Mouse (Mus musculus) cerebellum, postnatal 10 days (tissue): ENCODE data around the gene Mtch1.
"Not testable (repeated sequence)": the region's sequence is repeated elsewhere in the genome, so short reads cannot be mapped to it uniquely, and the experiment has no call there.

ENCODE experiments used
- DNase-seq, 2 experiments: peaks; one replicate each; pipeline ENCODE4 v3.0.0; 2021; ENCODE audit warnings: mixed read lengths in 2 of 2

The Mtch1 gene

DNA sequence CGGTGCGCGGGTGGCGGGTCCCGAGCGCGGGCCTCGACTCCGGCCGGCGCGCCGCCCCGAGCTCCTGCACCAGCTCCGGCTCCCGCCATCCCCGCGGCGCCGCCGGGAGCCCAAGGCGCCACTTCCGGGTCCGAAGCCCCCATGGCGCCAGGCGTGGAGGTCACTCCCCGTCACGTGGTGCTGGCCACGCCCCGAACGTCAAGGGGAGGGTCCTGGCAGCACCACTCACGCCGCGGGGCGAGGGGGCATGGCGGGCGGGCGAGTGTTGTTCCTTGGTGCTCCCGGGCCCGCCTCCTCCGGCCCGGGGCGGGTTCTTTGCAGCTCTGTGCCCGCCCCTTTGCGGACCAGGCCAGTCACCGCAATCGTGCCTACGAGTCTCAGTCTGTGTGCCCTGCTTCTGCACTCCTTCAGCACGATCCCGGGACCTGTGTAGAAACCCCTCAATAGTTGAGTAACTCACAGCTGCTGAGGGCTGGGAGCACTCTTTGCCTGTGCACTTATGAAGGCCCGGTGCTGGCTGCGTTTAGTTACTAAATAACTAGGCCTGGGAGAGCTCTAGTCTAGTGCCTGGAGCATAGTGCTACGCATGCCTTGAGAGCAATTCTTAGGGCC, at the start of gene Mtch1:
Gene Mtch1, minus strand, starts transcription at position 290 of the 612 bp plus-strand sequence.
- DNase-seq, result peak; percentile 99 to 100

DNA sequence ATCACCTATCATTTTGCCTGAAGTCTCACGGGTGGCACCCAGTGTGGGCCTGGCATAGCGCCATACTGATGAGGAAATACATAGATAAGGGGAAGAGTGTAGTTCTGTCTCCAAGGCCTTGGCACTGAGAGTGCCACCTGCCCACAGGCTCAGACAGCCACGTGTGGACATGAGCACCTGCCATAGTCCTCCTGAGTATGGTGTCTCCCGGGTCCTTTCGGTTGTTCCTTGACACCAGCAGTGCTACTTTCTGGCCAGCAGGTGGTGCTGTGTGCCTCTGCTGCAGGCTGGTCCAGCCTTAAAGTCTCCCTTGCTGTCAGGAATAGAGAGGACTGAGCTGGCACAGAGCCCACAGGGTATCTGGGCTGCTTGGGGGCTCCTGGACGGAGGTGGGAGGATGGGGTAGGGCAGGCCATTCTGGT, 49.1 kb upstream of the Mtch1 start:
- peak; percentile 92 to 93 for DNase-seq

DNA sequence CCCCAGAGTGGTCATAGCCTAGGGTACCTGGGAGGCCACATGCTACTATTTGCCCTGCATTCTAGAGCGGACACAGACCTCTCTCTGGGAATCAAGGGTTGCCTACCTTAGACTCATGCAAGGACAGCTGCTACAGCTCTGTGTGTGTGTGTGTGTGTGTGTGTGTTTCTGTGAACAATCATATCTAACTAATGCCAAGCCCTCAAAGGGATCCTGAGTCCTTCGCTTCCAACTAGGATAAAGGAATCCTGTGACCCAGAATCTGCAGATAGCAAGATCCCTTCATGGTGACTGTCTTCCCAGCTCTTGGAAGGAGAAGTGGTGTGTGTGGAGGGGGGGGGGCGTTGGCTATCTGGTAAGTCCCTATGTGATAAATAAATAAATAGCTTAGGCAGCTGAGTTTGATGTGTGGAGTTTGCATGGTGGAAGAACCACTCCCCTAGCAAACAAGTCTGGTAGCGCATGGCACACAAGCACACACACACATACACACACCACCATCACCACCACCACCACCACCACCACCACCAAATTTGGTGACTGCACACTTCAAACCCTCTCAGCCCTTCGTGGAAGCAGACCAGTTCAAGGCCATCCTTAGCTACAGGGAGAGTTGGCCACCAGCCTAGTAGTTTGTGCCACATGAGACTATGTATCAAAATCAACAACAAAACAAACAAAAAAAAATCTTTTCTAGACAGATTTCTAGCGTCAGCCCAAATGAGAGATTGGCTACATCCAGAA, 48.5 kb upstream of the Mtch1 start:
- DNase-seq, result no peak

DNA sequence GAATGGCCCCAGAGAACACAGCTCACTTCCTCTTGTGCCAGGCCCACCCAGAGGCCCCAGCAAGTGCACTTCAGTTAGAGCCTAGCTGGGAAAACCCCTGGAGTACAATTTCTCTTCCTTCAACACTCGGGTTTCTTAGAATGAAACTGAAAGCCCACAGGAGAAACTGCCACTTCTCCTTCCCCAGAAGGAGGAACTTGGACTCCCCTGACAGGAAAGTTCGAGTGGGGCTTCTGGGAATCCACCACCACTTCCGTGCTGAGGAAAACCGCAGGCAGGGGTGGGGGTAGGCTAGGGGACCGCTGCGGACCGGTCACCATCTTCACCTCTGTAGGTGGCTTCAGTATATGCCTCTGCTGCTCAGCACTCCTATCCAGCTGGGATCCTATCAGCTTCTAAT, 47.6 kb upstream of the Mtch1 start:
- DNase-seq, result no peak

DNA sequence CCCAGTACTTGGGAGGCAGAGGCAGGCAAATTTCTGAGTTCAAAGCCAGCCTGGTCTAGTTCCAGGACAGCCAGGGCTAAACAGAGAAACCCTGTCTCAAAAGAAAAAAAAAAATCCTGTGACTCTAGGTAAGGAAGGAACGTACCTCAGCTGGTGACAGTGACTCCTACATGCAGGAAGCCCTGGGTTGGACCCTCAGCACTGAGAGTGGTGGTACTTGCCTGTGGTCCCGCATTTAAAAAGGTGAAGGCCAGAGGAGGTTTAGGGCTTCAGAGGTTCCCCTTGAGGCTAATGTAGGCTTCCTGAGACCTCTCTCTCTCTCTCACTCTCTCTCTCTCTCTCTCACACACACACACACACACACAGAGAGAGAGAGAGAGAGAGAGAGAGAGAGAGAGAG, 47.0 kb upstream of the Mtch1 start:
- DNase-seq, result not testable (repeated sequence)

DNA sequence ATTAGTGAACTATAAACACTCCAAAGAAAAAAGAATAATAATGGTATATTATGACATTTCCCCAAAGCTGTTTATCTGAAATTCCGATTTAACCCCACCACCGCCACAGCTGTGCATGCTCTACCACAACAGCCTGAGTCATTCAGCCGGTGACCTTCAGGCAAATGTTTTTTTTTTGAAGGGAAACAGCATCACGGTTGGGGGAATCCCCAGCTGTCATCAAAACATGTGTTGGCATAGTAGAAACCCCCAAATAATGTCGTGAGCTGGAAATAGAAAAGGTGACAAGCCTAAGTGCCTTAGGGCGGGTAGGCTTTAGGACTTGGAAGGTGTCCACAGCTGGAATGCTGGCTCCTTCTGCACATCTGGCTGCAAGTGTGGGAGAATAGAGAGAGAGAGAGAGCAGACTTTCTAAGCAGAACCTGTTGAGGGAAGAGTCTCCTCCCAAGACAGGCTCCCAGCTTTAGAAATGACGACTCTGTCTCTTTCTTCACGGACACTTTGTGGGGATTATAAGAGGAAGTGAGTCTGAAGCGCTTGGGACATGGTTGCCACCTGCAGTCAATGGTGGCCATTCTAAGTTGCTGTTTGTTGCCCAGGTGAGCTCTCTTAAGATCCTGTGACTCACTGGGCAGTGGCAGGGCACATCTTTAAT, 46.5 kb upstream of the Mtch1 start:
- no peak for DNase-seq

DNA sequence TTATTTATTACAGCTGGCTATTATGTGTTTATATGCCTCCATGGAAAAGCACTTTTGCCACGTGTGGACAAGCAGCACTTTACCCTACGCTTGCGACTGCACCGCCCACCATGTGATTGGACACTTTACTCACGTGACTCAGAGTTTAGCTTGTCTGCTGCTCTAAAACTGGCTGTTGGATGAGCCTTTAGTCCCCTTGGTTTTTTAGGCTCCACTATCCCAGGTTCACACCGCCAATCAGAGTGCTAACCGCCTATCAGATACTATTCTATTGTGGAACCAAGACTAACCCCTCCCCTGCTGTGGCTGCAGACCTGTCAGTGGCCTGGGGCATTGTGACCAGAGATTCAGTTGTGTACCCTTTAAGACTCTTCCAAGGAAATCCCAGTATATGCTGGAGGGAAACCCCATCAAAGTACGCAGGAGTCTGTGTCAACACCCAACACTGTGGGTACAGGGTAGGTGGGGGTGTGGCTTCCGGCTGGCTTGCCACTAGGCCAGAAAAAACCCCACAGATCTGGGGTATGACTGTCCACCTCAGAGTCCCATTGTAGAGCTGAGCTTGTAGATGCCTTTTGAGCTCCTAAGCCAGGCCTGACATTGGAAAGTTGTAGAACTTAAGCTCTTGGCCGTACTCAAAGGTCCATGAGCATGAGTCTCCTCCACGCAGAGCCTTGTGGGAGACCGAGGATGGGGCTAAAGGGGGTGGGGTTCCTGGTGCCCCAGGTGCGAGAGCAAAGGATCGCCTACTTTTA, 45.8 kb upstream of the Mtch1 start:
- no peak for DNase-seq

DNA sequence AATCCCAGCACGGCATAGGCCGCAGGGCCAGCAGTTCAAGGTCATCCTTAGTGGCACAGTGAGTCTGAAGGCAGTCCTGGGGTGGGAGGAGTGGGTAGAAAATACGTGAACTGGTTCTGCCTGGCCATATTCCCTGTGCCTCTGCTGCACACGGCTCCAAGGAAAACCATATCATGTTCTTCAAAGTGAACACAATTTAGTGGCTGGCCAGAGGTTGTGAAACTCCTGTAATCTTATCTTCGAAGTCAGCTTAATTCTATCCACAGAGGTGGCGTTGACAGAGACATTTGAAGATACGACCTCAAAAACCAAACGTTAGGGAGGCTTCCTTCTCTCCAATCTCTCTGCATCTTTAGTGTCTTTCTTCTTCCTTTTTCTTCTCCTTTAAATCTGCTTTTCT, 43.5 kb upstream of the Mtch1 start:
- DNase-seq, result no peak

DNA sequence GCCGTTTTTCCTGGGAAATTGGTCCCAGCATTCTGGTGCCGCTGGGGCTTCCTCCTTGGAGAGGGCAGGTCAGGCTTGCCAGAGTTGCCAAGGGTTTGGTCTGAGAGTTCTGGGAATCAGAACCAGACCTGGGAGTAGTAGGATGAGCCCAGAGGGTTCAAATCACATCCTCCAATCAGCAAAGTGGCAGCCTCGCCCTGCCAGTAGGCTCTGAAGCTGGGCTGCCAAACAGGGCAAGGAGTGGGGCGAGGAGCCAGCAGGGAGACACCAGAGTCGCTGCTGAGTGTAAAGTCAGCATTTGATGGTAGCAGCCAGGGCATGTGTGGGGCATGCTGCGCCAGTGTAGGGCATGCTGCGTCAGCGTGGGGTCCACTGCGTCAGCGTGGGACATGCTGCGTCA, 41.2 kb upstream of the Mtch1 start:
- peak; percentile 76 to 81 for DNase-seq

DNA sequence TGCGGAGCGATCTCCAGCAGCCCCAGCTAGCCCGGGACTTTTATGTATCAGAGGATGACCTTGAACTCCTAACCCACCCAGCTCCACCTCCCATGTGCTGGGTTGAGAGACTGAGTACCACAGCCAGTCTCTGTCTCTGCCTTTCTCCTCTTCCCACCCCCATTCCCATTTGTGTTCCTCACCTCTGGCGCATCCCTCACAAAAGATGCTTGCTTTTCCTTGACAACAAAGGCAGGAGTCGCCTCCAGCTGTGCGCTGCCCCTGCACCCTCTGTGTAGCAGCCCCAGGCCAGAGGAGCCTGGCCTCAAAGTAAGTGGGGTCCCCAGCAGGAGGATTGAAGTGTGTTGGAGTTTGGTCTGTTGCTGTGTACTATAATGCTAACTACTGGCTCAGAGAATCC, 38.0 kb upstream of the Mtch1 start:
- DNase-seq, result no peak

DNA sequence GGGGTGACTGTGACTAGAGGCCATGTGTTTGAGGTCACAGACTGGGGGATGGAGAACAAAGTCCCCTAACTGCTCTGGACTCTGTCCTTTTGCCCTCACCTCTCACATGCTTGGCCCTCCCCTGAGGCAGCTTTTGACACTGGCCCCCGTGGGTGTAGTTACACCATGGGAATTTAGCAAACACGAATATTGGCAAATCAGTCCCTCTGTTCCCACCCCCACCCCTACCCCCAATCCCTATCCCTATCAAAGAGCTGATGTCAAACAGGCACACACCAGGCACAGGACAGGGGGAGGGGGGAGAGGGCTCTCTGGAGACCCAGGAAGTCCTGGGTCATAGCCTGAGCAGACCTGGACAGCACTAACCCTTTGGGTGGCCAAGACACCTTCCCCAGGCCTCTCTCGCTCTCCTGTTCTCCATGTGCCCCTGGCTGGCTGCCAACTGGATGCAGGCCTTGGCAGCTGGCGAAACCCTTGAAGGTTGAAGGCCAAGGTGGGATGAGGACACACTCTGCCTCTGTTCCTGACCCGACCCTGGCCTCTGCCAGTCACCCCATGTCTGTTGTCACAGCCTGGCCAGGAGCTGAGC, 37.2 kb upstream of the Mtch1 start:
- DNase-seq, result peak; percentile 50 to 63

DNA sequence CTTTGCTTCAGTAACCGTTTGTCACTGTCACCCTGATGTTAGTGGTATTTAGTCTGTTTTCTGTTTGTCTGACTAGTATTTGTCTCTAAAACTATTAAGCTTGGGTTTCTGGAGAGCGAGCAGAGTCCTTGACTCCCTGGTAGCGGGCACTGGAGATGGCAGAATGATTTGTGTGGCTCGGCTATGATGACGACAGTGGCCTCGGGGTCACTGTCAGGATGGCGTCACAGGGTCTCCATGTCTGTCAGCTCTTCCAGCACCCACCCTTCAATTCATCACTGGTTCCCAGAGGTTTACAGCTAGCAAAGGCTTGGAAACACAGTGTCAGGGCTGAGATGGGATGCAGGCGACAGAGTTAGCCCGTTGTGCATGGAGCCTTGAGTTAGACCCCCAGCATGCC, 36.2 kb upstream of the Mtch1 start:
- DNase-seq, result no peak

DNA sequence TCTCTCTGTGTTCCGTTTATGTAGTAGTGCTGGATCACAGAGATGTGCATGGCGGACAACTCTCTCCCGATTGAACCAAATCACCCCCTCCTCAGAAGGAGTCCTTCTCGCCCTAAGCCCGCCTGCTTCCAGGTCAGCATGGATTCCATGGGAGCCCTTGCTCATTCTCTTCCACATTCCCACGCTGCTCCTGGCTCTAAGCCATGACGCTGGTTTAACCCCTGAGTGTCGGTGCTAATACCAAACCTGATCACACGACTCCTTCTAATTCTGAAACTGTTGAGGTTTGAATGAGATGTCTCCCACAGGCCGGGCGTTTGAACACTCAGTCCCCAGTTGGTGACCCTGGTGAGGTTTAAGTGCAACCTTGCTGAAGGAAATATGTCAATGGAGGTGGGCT, 34.7 kb upstream of the Mtch1 start:
- DNase-seq, result peak; percentile 43 to 55

DNA sequence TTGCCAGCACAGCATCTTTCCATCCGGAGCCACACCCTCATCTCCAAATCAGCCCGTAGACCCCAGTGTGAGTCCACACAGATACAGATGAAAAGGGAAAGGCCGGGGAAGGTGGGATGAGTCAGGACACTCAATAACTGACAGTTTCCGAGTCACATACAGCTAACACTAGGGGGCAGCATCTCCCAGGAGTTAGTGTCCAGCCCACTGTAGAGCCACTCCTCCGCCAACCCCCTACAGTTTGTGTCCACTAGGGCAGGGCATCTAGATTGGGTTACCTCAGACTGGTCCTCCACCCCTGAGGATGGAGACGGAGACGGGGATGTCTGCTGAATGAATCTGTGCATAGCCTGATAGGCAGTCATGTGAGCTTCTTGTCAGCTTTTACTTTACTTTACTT, 33.7 kb upstream of the Mtch1 start:
- DNase-seq, result peak; percentile 83 to 85

DNA sequence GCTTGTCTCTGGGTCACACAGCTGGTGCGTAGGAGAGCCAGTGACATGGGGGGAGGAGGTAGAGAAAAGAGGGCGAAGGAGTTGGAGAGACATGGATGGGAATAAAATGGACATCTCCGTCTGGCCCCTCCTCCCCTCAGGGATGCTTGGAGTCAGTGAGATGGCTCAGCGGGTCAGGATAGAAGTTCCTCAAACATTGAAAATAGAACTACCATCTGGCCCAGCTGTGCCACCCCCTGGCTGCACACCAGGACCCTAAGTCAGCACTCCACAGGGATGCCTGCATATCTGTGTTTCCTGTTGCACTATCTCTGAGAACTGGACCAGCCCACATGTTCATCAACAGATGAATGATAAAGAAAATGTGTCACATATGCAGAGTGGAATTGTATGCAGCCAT, 32.5 kb upstream of the Mtch1 start:
- no peak for DNase-seq

DNA sequence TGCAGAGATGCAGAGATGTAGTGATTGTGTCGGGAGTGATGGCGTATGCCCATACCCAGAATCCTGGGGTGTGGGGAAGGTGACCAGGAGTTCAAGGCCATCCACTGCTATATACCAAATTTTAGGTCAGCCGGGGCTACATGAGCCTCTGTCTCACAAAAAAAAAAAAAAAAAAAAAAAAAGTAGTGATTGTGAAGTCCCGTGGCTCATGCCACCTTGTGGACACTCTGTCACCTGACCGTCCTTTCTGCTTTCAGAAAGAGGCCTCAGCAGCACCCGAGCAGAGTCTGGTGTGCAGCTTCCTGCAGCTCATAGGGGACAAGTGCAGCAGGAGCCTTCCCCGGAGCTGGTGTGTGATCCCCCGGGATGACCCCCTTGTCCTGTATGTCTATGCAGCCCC, 30.3 kb upstream of the Mtch1 start:
- DNase-seq, result no peak

DNA sequence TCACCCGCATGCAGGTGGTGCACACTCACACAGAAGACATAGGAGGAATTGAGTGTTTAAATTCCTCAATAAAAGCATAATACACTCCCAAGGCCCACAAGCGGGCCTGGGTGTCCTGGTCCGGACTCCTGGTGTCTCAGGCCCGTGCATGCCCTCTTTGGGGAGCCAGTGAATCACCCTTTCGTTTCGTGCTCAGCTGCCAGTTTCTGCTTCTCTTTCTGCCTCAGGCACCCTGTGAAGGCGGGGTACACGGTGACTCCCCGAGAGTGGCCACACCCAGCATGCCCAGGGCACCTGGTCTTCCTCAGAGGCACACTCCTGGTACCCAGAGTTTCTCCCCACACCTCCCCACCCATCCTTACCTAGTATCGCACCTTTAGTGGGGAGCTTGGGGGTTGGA, 28.1 kb upstream of the Mtch1 start:
- DNase-seq, result no peak

DNA sequence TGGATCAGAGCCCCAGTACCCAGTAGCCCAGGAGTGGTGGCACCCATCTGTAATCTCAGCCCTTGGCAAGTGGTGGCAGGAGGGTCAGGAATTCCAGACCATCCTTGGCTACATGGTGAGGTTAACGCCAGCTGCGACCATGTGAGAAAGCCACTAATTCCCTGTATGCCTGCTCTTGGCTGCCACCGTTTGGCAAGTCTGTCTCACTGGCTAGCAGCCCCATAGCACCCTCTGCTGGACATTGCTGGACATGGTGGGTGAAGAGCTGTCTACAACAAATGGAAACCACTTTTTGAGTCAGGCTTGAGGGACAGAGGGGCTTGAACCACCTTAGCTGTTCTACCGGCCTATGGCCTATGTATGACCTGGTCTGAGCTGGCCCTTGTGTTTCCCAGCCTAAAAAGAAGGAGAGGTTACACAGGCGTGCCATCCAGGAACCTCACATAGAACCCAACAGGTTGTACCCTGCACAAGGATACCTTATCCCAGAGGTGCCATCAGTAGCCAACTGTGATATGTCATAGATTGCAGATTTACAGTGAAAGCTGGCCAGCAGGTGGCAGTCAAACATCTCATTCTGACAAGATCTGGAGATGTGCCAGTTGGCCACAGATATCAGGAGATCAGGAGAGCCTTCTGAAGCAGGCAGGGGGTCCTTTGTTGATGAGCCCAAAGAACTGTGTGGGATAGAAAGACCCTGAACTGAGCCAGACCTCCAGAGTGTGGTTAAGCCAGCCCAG, 23.4 kb upstream of the Mtch1 start:
- peak; percentile 98 to 99 for DNase-seq

DNA sequence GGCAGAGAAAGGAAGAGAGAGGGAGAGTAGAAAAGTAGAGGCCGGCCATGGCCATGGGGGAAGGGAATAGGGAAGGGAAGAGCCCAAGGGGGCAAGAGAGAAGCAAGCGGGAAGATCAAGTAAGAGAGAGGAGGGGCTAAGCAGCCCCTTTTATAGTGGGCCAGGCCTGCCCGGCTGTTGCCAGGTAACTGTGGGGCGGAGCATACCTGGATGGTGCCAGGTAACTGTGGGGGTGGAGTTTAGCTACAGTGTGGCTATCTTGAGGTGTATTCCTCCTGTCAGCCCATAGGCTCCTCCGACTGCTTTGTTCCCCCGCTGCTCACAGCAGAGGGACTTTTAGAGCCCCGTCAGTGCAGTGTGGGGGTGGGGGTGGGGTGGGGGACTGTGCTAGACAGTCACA, 21.0 kb upstream of the Mtch1 start:
- DNase-seq, result no peak

DNA sequence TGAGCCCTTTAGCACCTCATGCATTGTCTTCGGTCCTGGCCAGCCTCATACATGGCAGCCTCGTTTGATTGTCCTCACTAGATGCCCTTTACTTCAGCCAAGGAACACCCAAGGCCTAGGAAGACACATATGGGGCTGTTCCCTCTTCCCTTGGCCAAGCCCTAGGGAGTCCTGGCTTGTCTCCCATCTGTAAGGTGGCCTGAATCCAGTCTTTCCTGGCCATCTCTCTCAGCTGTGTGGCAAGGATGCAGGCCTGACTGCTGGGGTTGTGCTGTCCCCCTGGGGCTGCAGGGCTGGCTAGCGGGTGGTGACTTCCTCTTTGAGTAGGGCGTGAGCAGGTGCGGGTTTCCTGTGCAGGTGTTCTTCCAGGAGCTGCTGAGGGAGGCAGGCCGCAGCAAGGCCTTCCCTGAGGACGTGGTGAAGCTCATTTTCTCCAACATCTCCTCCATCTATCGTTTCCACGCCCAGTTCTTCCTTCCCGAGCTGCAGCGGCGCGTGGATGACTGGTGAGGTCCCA, 17.4 kb upstream of the Mtch1 start:
- DNase-seq, result peak; percentile 70 to 77

DNA sequence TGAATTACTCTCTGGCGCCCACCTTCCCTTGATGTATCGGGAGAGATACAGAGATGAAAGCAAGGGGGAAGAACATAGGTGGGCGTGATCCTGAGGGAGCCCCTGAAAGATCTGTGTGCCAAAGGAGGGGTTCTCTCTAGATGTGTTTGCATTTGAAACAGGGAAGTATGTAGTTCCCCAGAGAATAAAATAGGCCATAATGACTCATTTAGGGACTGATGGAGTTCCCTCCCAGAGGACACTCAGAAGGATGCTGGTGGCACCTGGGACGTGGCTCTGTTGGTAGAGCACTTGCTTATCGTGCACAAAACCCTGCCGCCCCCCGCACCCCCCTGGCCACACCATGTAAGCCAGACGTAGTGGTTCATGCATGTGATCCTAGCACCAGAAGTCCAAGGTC, 15.4 kb upstream of the Mtch1 start:
- no peak for DNase-seq
